11 mouse cellular contexts compared by ENCODE assay signal in genomic region chr9:58196141-58196540, GRCm38 (mm10). TPM values are rescaled to one million over a fixed set of nuclear protein-coding genes. Genes with fewer than 3 reads are reported as not detected.
DNase-seq lines count a peak whose midpoint lies in the region; ATAC-seq and TF ChIP-seq lines count a peak whose summit lies in the region.
"Had no signal": no experiment of that assay in that cellular context is flagged by ENCODE, and none has a peak within 500 bp of the region (broad histone marks: within the 10 kb centered on the region; RNA-seq: fewer than 3 reads in every experiment).

No protein-coding gene starts in this region.

- H3K4me2 ChIP-seq in intestine, embryonic 14.5 days (ENCODE audit: low read length), result peak overlapping the region; percentile 11; the same call in 1 of the 2 replicates
- H3K4me2 ChIP-seq in intestine, embryonic 16.5 days (ENCODE audit: low read depth, low read length), result no peak overlapping the region
- H3K4me2 ChIP-seq in forebrain, embryonic 16.5 days (ENCODE audit: low read length), result peak overlapping the region; percentile 81

- no peak overlapping the region for H3K27ac ChIP-seq in intestine, embryonic 14.5 days (ENCODE audit: low read depth)
- H3K27ac ChIP-seq in intestine, embryonic 16.5 days (ENCODE audit: low read length), result no peak overlapping the region
- H3K27ac ChIP-seq in cortical plate, adult 2 months (ENCODE audit: insufficient read depth, low read length), result no peak overlapping the region
- peak overlapping the region; percentile 98 for H3K27ac ChIP-seq in forebrain, embryonic 16.5 days (ENCODE audit: low read length)
- H3K27ac ChIP-seq in midbrain, embryonic 10.5 days (replicated peaks), result peak overlapping the region; percentile 61
- H3K27ac ChIP-seq: liver, embryonic 14.5 days had no signal

- no peaks in the 10 kb centered on the region for H3K9me3 ChIP-seq in intestine, embryonic 14.5 days (ENCODE audit: control insufficient read depth, low read length)
- no peaks in the 10 kb centered on the region for H3K9me3 ChIP-seq in intestine, embryonic 16.5 days (ENCODE audit: control insufficient read depth, low read length)
- no peaks in the 10 kb centered on the region for H3K9me3 ChIP-seq in forebrain, embryonic 16.5 days (ENCODE audit: control insufficient read depth, low read length)
- no peaks in the 10 kb centered on the region for H3K9me3 ChIP-seq in midbrain, embryonic 10.5 days (replicated peaks)

- peaks cover 11% of the 10 kb centered on the region for H3K4me1 ChIP-seq in intestine, embryonic 14.5 days (replicated peaks; ENCODE audit: control insufficient read depth, insufficient read depth, low read length)
- peaks cover 30% of the 10 kb centered on the region for H3K4me1 ChIP-seq in intestine, embryonic 16.5 days (ENCODE audit: control insufficient read depth, insufficient read depth, low read length)
- H3K4me1 ChIP-seq in cortical plate, adult 2 months (ENCODE audit: control insufficient read depth, insufficient read depth, low read length), result peaks cover 7% of the 10 kb centered on the region
- peaks cover 49% of the 10 kb centered on the region for H3K4me1 ChIP-seq in forebrain, embryonic 16.5 days (replicated peaks; ENCODE audit: control insufficient read depth, insufficient read depth, low read length)
- H3K4me1 ChIP-seq in midbrain, embryonic 10.5 days, result peaks cover 56% of the 10 kb centered on the region

- H3K27me3 ChIP-seq in intestine, embryonic 14.5 days (replicated peaks; ENCODE audit: control insufficient read depth, insufficient read depth, low read length), result peaks cover 69% of the 10 kb centered on the region
- peaks cover 66% of the 10 kb centered on the region for H3K27me3 ChIP-seq in intestine, embryonic 16.5 days (replicated peaks; ENCODE audit: control insufficient read depth, insufficient read depth, low read length)
- peaks cover 18% of the 10 kb centered on the region for H3K27me3 ChIP-seq in forebrain, embryonic 16.5 days (replicated peaks; ENCODE audit: control insufficient read depth, insufficient read depth, low read length)
- peaks cover 83% of the 10 kb centered on the region for H3K27me3 ChIP-seq in midbrain, embryonic 10.5 days (ENCODE audit: low read depth, poor library complexity, severe bottlenecking)

- no peak overlapping the region for H3K9ac ChIP-seq in intestine, embryonic 14.5 days (ENCODE audit: low read length)
- no peak overlapping the region for H3K9ac ChIP-seq in intestine, embryonic 16.5 days (ENCODE audit: low read depth, low read length)
- H3K9ac ChIP-seq in forebrain, embryonic 16.5 days (replicated peaks; ENCODE audit: low read depth, low read length), result peak overlapping the region; percentile 76
- H3K9ac ChIP-seq: liver, embryonic 14.5 days had no signal

- no peak for ATAC-seq in intestine, embryonic 14.5 days (replicated peaks; ENCODE audit: low FRiP score, low TSS enrichment, low read depth)
- no peak for ATAC-seq in intestine, embryonic 16.5 days
- ATAC-seq in forebrain, embryonic 16.5 days, result no peak

- TF ChIP-seq CTCF in cortical plate, adult 2 months (IDR thresholded peaks at IDR 0.05; ENCODE audit: extremely low read depth, insufficient read depth, low read length), result no peak

- H3K4me3 ChIP-seq in intestine, embryonic 14.5 days (ENCODE audit: low read depth, low read length), result peak overlapping the region; percentile 2; the same call in 1 of the 2 replicates
- no peak overlapping the region; the same call in 1 of the 2 replicates for H3K4me3 ChIP-seq in intestine, embryonic 16.5 days (ENCODE audit: low read length)
- H3K4me3 ChIP-seq in cortical plate, adult 2 months (ENCODE audit: insufficient read depth, low read length), result peak overlapping the region; percentile 75
- H3K4me3 ChIP-seq in forebrain, embryonic 16.5 days (replicated peaks; ENCODE audit: low read length), result peak overlapping the region; percentile 63
- peak overlapping the region; percentile 53 for H3K4me3 ChIP-seq in midbrain, embryonic 10.5 days

- no peaks in the 10 kb centered on the region for H3K36me3 ChIP-seq in intestine, embryonic 14.5 days (ENCODE audit: control insufficient read depth, insufficient read depth, low read length)
- H3K36me3 ChIP-seq in intestine, embryonic 16.5 days (ENCODE audit: control insufficient read depth, insufficient read depth, low read length), result no peaks in the 10 kb centered on the region
- H3K36me3 ChIP-seq in forebrain, embryonic 16.5 days (ENCODE audit: control insufficient read depth, insufficient read depth), result no peaks in the 10 kb centered on the region; the same call in 1 of the 2 replicates
- H3K36me3 ChIP-seq in midbrain, embryonic 10.5 days, result no peaks in the 10 kb centered on the region

- TF ChIP-seq POLR2A in cortical plate, adult 2 months (IDR thresholded peaks at IDR 0.05; ENCODE audit: extremely low read depth, insufficient read depth, low read length), result no peak

- WGBS in intestine, embryonic 14.5 days, result 6% methylated on average over 14 of the region's 14 CpGs
- 5% methylated on average over 12 of the region's 14 CpGs for WGBS in intestine, embryonic 16.5 days
- WGBS in forebrain, embryonic 16.5 days, result 10% methylated on average over 14 of the region's 14 CpGs
- WGBS in midbrain, embryonic 10.5 days, result under 1% methylated on average over 14 of the region's 14 CpGs

- DNase-seq in intestine, embryonic 14.5 days (ENCODE audit: low spot score), result no peak
- DNase-seq in midbrain, embryonic 10.5 days (ENCODE audit: low spot score), result peak; percentile 29
- no peak for DNase-seq in cerebellum, postnatal 25 days
- no peak for DNase-seq in frontal cortex, postnatal 25 days (ENCODE audit: low spot score in 2 of 2)
- no peak for DNase-seq in adrenal gland, postnatal 36 days
- DNase-seq: kidney, adult 8-10 months had no signal

RNA-seq across cellular contexts. Expression of gene Islr, which starts 8.0 kb away (rescaled TPM):
- polyA plus RNA-seq in intestine, embryonic 14.5 days (2014; fragmentation: Nextera tagmentation; extraction: Ambion mirVana), result 65.5 and 71.3 TPM in 2 replicates
- 70.7 and 77.5 TPM in 2 replicates for polyA plus RNA-seq in intestine, embryonic 16.5 days (2015; fragmentation: Nextera tagmentation; extraction: Ambion mirVana)
- 27.4 and 34.0 TPM in 2 replicates for polyA plus RNA-seq in cortical plate, adult 2 months (2012; rRNA removed)
- polyA plus RNA-seq in forebrain, embryonic 16.5 days (2015; fragmentation: Nextera tagmentation; extraction: Ambion mirVana), result 16.8 and 25.5 TPM in 2 replicates
- polyA plus RNA-seq in midbrain, embryonic 10.5 days (2016; fragmentation: Nextera tagmentation; extraction: Ambion mirVana), result 7.4 and 15.4 TPM in 2 replicates
- 10 to 100 TPM; 23.7 to 32.1 TPM for total RNA-seq in adrenal gland, postnatal 36 days (2021)
- total RNA-seq: neutrophil, adult 5-6 weeks had no signal

RNA-seq across cellular contexts. Expression of gene Islr2, which starts 8.0 kb away (rescaled TPM):
- polyA plus RNA-seq in intestine, embryonic 14.5 days (2014; fragmentation: Nextera tagmentation; extraction: Ambion mirVana), result 1.7 and 1.8 TPM in 2 replicates
- 0.83 and 1.0 TPM in 2 replicates for polyA plus RNA-seq in intestine, embryonic 16.5 days (2015; fragmentation: Nextera tagmentation; extraction: Ambion mirVana)
- 28.3 TPM in 2 replicates for polyA plus RNA-seq in cortical plate, adult 2 months (2012; rRNA removed)
- polyA plus RNA-seq in forebrain, embryonic 16.5 days (2015; fragmentation: Nextera tagmentation; extraction: Ambion mirVana), result 74.4 and 88.4 TPM in 2 replicates
- polyA plus RNA-seq in midbrain, embryonic 10.5 days (2016; fragmentation: Nextera tagmentation; extraction: Ambion mirVana), result 5.2 and 8.1 TPM in 2 replicates
- total RNA-seq in adrenal gland, postnatal 36 days (2021), result 1 to 10 TPM; 2.3 to 3.3 TPM

RNA-seq across cellular contexts. Expression of gene Pml, which starts 53.4 kb away (rescaled TPM):
- 16.9 and 17.7 TPM in 2 replicates for polyA plus RNA-seq in intestine, embryonic 14.5 days (2014; fragmentation: Nextera tagmentation; extraction: Ambion mirVana)
- polyA plus RNA-seq in intestine, embryonic 16.5 days (2015; fragmentation: Nextera tagmentation; extraction: Ambion mirVana), result 12.4 and 13.7 TPM in 2 replicates
- 10.4 and 11.0 TPM in 2 replicates for polyA plus RNA-seq in cortical plate, adult 2 months (2012; rRNA removed)
- 7.4 and 8.1 TPM in 2 replicates for polyA plus RNA-seq in forebrain, embryonic 16.5 days (2015; fragmentation: Nextera tagmentation; extraction: Ambion mirVana)
- polyA plus RNA-seq in midbrain, embryonic 10.5 days (2016; fragmentation: Nextera tagmentation; extraction: Ambion mirVana), result 13.4 and 14.1 TPM in 2 replicates
- total RNA-seq in adrenal gland, postnatal 36 days (2021), result 10 to 100 TPM; 22.4 to 24.2 TPM

RNA-seq across cellular contexts. Expression of gene Stoml1, which starts 56.8 kb away (rescaled TPM):
- polyA plus RNA-seq in intestine, embryonic 14.5 days (2014; fragmentation: Nextera tagmentation; extraction: Ambion mirVana), result 21.3 and 22.9 TPM in 2 replicates
- 21.1 and 22.4 TPM in 2 replicates for polyA plus RNA-seq in intestine, embryonic 16.5 days (2015; fragmentation: Nextera tagmentation; extraction: Ambion mirVana)
- polyA plus RNA-seq in cortical plate, adult 2 months (2012; rRNA removed), result 123 and 124 TPM in 2 replicates
- 104 and 120 TPM in 2 replicates for polyA plus RNA-seq in forebrain, embryonic 16.5 days (2015; fragmentation: Nextera tagmentation; extraction: Ambion mirVana)
- 32.2 and 39.9 TPM in 2 replicates for polyA plus RNA-seq in midbrain, embryonic 10.5 days (2016; fragmentation: Nextera tagmentation; extraction: Ambion mirVana)
- 10 to 100 TPM; 15.7 to 19.2 TPM for total RNA-seq in adrenal gland, postnatal 36 days (2021)

Comparison
In these comparisons a context has a peak if more than half of its experiments do, and no peak if none do; other contexts are left out.
1. H3K27ac ChIP-seq: peak in forebrain, embryonic 16.5 days (single experiment) and midbrain, embryonic 10.5 days (single experiment); none in intestine, embryonic 14.5 days (single experiment), intestine, embryonic 16.5 days (single experiment) and cortical plate, adult 2 months (single experiment).